Mouse (Mus musculus) T-helper 2 cell (primary cell): ENCODE results near the gene Pigo.
"Not testable (repeated sequence)": the region's sequence is repeated elsewhere in the genome, so short reads cannot be mapped to it uniquely, and the experiment has no call there.

Source experiments
- in situ Hi-C: fragments of 300-600 bp; cut with MboI, MseI; formaldehyde crosslinking; loops from one replicate; pipeline ENCODE4 v1.15.1; 2025; ENCODE audit warnings: high pct_unique_total_duplicates

The Pigo gene

GRCm38 (mm10) chr4:43004951-43005350 lies 20.7 kb downstream of the Pigo start:
- in situ Hi-C loops, result no loop called here

- in situ Hi-C loops, result no loop called here
Measured at GRCm38 (mm10) chr4:43002756-43003439, 22.7 kb downstream of the Pigo start.

GRCm38 (mm10) chr4:43001272-43001671 lies 24.3 kb downstream of the Pigo start:
- in situ Hi-C loops, result no loop called here

GRCm38 (mm10) chr4:43000141-43000986 lies 25.3 kb downstream of the Pigo start, which contains the start of gene Vcp:
TSS of gene Vcp (minus strand) at chr4:43000507.
- in situ Hi-C loops, result not testable (repeated sequence)

- in situ Hi-C loops, result loop anchor here (25.0 kb wide), 1 partner anchor 1987 kb away; no protein-coding TSS in a partner anchor
Measured at GRCm38 (mm10) chr4:42999451-43000140, 26.0 kb downstream of the Pigo start.

GRCm38 (mm10) chr4:42998022-42998421 lies 27.6 kb downstream of the Pigo start:
- in situ Hi-C loops, result loop anchor here (25.0 kb wide), 1 partner anchor 1986 kb away; no protein-coding TSS in a partner anchor

GRCm38 (mm10) chr4:42988296-42988695 lies 37.3 kb downstream of the Pigo start:
- in situ Hi-C loops, result loop anchor here (10.0 to 25.0 kb wide), 2 partner anchors 1773 to 1976 kb away; no protein-coding TSS in a partner anchor

GRCm38 (mm10) chr4:42980467-42980866 lies 45.2 kb downstream of the Pigo start:
- in situ Hi-C loops, result loop anchor here (10.0 to 25.0 kb wide), 2 partner anchors 1766 to 1968 kb away; no protein-coding TSS in a partner anchor

- in situ Hi-C loops, result loop anchor here (25.0 kb wide), 1 partner anchor 1966 kb away; no protein-coding TSS in a partner anchor
Measured at GRCm38 (mm10) chr4:42978062-42978461, 47.6 kb downstream of the Pigo start.

GRCm38 (mm10) chr4:42973868-42974267 lies 51.8 kb downstream of the Pigo start:
- in situ Hi-C loops, result no loop called here

- in situ Hi-C loops, result no loop called here
Measured at GRCm38 (mm10) chr4:42972952-42973351, 52.7 kb downstream of the Pigo start.

- in situ Hi-C loops, result no loop called here
Measured at GRCm38 (mm10) chr4:42969304-42969703, 56.3 kb downstream of the Pigo start, which contains the start of gene 1700022I11Rik. TSS of gene 1700022I11Rik (plus strand) at chr4:42969604.
